Mouse (Mus musculus) heart, adult 10 weeks (tissue): Measurements from ENCODE around the gene Pdgfc. TPM values are rescaled to one million over a fixed set of nuclear protein-coding genes. Genes with fewer than 3 reads are reported as not detected.

Experiments
- polyA plus RNA-seq: library from polyadenylated mRNA; stranded (reverse); fragments of 350-450 nt; fragmentation: Illumina TruSeq; extraction: RNeasy Lipid Tissue Mini Kit (QIAGEN cat#74804); gene quantifications from one replicate; pipeline ENCODE4 v1.2.3, GENCODE M21; 2014; ENCODE audit warnings: low read depth, low replicate concordance

Pdgfc gene
- polyA plus RNA-seq: 2.5 TPM

GRCm38 (mm10) chr3:81036151-81036553 lies at the start of gene Pdgfc:
Pdgfc (plus strand) TSS chr3:81036416.

Other genes with a start within 250 kb of the Pdgfc start
- gene Gria2, start 233.6 kb upstream of the Pdgfc start, polyA plus RNA-seq: 0.08 TPM
- 0.13 TPM for gene Glrb, start 122.8 kb upstream of the Pdgfc start, polyA plus RNA-seq